Mouse (Mus musculus) 3T3-L1 (cell line): Measurements from ENCODE around the gene Plac8.
A peak's percentile ranks its signal among the peaks of the same experiment; 100 is the strongest.

Source experiments
- DNase-seq: peaks from one replicate; pipeline ENCODE4 v3.0.0-alpha.2; 2015; ENCODE audit warnings: low read depth, low spot score

Plac8 gene

DNA sequence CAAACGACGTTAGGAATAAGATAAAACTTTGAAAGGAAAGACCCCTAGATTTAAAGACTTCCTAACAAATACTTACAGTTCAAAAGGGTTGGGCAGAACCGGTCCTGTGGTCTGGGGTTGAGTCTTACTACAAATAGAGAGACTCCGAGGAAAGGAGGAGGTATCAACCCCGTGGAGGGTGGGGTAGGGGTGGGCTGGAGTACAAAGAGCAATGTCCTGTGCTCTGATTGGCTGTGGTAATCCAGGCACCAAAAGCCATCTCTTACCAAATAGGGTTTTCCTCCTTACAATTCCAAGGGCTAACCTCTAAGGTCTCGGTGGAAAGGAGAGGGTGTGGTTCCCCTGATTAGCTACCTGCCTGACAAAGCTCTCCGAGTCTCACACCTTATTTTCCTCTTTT is at the start of gene Plac8:
TSS of gene Plac8 (minus strand) at position 177 of the 400 bp plus-strand sequence.
- peak; percentile 77 for DNase-seq

DNA sequence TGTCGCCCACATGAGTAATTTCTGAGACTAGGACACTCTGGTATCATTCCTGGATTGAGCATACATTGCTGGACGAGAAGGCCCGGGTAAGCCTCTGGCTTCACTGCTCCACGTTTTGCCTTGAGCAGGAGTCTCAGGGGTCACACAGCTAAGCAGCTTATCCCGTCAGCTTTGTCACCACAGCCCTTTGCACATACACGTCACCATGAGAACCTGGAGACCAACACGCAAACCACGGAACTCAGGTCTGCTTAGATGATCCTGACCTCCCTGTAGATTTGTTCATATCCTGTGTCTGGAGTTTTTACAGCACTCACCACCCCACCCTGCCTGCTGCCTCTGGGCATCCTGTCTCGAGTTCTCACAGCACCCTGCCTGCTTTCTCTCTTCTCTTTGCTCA is 48.9 kb upstream of the Plac8 start:
- DNase-seq = peak; percentile 61

DNA sequence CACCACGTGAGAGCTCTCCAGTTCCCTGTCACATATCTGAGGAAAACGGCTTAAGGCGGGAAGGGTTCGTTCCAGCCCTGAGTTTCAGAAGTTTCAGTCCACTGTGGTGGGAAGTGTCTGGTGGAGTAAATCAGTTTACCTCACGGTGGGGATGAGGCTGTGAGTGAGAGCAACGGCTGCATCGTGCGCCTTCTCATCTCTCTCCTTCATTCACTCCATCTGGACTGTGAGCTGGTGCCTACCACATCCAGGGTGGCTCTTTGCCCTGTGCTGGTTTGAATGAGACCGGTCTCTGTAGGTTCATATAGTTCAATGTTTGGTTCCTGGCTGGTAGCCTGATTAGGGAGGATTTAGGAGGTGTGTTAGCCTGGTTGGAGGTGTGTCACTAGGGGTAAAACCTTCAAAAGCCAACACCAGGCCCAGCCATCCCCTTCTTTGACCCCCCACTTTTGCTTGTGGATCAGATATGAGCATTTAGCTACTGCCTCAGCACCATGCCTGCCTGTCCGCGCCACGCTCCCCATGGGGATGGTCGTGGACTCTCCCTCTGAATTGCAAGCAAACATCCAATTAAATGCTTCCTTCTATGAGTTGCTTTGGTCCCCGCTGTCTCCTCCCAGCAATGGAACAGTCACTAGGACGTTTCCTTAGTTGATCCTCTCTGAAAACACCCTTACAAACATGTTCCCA is 47.7 kb upstream of the Plac8 start:
- DNase-seq = no peak

DNA sequence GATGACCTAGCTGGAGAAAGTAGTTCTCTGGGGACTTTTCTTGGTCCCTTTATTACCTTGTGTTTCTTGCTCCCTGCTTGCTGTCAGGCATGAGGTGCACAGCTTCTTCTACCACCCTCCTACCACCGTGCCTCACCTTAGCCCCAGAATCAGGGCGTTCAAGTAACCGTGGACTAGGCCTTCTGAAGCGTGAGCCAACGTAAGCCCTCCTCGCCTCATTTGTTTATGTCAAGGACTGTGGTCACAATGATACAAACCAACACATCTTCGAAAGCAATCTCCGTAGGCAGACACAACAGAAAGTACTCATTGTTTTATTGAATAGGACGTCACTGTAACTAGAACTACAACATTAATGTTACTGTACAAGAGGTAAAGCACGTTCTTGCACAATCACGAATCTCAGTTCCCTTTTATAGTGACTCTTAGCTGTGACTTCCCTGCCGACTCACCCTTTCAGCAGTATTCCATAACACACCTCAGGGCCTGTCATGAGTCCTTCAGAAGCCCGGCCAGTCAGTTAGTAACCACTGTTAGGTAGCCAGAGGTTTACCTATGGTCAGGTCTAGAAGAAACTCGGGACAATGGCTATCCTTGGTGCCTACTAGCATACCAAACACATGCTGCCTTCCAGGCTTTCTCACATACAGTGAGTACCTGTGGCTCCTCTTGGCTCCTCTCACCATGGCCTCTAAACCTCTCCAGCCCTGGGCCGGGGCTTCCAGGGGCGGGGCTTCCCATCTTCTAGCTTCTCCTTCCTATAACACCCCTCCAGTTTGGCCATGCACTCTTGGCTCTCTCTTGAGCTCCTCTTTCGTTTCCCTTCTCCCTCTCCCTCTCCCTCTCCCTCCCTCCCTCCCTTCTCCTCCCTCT is 42.1 kb upstream of the Plac8 start:
- no peak for DNase-seq

DNA sequence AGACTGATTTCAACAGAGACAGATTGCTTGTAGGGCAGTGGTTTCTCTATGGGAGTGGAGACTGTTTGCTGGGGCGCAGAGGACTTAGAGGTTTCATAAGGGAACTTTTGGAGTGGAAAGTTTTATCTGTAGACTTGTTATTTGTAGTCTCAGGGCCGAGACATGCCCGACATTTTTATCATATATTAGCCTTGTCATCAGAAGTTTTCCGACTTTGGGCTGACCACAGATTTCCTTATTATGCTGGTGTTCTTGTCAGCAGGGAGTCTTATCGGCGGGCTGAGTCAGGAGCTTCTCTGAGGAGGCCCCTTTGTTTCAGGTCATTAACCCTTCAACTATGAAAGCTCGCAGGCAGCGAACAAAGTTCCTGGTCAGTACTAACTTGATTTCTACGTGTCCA is 35.8 kb upstream of the Plac8 start:
- peak; percentile 63 for DNase-seq

DNA sequence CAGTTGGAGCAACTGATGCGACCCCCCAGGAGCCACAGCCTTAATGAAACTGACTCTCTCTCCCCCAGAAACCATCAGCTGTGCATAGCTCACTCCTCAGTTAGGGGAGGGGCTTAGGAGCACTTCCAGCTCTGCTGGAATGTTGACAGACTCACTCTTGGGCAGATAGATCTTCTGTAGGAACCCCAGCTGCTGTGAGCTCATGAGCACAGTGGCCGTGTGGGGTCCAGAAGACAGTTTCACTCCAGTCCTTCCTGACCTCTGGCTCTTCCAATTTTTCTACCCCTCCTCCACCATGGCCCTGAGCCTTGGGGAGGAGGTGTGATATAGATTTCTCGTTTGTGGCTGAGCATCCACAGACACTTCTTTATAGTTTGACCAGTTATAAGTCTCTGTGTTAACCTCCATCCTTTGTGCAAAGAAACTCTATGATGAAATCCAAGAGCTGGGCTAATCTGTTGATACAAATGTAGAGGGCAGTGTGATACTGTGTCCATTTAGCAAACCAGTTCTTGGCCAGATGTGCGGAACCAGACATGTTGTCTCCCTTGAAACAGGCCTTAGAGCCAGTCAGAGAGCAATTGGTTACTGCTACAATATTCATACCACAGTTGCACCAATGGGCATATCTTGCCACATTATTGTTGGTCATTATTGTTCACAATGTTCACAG is 35.2 kb upstream of the Plac8 start:
- peak; percentile 87 for DNase-seq

DNA sequence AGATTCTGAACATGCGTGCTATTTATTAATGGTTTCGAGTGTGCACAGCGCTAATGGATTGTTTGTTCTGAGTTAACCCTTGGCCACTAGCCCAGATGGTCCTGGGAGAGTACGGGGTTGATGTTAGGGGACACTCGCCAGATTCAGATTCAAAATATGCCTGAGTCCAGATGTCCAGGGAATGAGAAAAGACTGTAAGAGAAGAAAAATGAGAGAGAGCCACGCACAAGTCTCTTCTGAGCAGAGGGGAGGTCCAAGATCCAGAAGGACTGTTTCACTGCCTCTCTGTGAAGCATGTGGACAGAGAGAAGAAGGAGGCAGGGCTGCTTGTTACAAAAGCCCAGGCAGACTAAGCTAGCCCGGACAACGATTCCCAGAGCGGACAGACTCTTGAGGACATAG is 33.8 kb upstream of the Plac8 start:
- DNase-seq = peak; percentile 88

DNA sequence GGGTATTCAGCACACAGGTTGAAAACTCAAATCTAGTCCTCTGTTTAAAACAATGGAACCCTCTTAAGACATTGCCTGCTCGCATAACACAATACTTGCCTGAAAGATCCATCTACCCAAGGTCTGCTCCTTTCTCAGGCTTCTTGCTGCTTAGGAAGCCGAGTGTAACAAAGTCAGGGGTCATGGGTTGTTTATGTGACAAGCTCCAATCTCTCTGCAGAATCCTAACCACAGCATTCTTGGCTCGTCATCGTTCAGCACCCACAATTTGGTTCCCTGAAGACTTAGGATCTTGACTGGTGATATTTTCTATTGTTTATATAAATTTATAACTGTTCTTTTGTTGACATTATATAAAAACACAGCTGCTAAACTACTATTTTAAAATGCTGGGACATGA is 32.0 kb upstream of the Plac8 start:
- DNase-seq = peak; percentile 92

DNA sequence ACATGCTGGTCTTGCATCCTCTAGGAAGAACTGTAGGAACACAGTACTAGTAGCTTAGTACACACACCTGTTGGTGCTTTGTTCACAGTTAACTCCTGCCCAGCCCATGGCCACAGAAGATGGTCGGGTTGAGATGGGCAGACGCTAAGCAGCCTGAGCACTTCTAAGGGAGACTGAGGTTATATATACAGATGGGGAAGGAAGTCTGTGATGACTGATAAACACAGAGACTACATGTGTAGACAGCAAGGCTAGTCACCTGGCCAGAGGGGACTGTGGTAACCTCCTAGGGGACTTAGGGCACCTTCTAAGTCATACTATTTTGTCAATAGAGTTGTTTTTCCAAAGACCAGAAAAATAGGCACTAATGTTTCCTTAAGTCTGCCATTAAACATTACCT is 29.8 kb upstream of the Plac8 start:
- no peak for DNase-seq

DNA sequence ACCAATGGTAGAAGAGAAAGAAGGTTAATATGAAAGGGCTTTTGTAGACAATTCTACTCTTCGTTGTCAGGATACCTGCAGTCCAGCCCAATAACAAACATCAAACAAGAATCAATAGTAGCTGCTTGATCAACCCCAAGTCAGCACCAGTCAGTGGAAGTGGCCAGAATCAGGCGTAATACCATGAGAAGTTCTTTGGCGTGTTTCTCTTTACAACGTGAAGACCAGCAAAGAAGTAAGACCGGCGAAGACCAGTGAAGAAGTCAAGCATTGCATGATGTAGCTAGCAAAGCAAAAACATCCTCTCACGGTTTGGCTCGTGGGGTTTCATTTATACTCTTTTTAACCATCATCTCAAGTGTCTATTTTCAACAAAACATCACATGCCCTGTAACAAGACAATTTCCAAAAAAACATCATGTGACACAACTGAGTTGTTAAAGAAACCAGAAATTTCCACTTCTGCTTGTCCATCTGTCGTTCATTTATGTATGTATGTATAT is 27.0 kb upstream of the Plac8 start:
- no peak for DNase-seq

DNA sequence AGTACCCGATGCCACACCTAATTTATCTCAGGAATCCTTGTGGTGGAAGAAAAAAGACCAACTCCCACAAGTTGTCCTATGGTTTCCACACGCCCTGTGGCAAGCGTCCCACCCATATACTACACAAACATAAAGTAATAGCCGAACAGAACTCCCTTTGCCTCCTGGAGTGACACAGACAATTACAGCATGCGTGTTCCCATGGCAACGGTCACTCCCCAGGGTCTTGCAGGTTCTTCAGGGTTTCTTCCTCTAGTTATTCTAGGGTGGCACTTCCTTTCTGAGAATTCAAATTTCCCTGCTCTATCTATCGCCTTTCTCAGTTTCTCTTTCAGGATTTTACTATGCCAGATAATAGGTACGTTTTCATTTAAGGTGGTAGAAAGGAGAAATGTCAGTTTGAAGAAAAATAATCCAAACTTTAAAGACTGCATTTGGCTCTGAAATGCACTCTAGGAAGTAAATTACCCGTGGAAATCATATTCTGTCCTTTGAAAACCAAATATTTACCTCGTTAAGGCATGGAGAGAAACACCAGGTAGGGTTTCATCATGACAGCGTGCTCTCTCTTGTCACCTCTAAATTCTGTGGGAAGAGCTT is 25.9 kb upstream of the Plac8 start:
- DNase-seq = no peak

DNA sequence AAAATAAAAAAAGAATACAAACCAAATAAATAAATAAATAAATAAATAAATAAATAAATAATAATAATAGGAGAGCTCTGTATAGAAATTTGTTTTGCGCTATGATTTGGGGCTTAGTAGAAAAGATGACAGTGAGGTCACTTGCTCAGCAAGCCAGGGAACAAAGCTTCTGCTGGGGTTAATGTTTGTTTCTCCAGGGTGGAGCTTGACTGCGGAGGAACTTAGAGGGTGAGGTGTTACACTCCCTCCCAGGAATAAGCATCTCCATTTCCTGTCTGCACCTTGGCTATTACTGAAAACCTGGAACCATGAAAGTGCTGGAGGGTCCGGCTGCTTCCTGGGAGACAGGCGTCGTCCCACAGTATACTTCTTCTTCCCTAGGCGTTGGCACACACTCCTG is 24.0 kb upstream of the Plac8 start:
- DNase-seq = no peak

DNA sequence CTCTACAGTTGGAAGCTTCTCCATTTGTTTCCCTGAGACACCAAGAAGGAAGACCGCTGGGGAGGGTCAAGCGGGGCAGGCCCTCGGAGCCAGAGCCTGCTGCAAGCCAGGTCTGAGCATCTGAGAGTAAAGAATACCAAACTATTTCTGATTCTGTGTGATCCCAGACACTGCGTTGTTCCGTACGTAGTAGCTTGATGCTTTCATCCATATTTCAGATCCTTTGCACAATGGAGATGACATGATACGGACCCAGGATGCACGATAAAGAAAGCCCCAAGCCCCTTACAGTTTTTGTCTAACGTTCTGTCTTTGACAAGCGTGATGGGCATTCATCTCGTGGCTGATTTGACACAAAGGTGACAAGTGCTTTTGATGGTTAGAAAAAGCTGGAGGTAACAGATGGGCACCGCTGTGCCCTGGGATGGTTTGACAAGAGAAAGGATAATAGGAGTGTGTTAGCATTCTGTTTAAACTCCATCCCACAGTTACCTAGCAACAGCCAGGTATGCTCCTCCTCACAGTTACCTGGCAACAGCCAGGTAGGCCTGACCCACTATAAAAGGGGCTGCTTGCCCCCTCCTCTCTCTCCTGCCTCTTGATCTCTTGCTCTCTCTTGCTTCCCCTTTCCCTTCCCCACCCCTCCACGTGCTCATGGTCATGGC is 22.9 kb upstream of the Plac8 start:
- no peak for DNase-seq

DNA sequence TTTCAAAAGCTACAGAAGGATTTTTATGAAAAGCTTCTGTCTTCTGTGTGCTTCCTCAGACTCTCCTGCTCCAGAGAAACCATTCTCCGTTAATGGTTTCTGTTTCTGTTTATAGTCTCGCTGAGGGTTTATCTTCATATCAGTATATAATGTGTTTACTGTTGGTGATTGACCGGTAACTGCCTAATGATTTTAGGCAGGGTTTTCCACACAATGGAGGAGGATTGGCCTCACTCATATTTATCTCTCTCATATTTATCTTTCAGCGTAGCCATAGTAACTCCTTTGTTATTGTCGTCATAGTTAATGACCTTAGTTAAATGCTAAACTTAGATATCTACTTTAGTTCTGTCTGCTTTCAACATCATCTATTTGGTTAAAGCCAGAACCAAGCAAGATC is 18.5 kb upstream of the Plac8 start:
- no peak for DNase-seq

DNA sequence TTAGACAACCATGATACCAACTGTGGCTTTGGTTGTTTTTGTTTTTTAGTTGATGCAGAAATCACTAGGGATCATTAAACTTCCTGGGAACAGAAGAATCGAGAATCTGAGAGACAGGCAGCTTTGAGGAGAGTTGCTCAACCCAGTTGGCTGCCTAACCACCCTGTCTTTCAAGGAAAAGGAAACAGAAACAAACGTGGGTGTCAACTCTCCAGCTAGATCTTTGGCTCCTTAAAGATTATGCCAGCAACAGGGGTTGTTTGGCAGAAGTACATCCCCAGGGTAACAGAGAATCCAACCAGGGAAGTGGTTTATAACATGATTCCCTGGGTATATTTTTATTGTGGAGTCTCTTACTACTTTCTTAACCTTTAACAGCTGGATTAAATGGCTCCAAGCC is 15.6 kb upstream of the Plac8 start:
- DNase-seq = peak; percentile 83

DNA sequence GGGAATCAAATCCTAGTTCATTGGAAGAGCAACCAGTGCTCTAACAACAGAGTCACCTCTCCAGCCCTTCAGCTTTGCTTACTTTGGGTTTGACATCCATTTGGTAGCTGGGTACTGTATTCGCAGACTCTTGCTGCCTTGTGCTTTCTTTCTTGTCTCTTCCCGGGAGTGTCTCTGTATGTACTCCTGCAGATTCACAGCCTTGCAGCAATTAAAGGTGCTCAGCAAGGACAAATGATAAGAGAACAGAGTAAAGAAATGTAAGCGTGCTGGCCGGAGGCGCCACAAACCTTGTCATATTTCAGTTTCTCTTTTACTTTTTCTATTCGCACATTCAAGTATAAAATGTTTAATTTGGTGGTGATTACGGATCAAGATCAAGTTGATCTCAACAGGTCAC is 15.1 kb upstream of the Plac8 start:
- no peak for DNase-seq

DNA sequence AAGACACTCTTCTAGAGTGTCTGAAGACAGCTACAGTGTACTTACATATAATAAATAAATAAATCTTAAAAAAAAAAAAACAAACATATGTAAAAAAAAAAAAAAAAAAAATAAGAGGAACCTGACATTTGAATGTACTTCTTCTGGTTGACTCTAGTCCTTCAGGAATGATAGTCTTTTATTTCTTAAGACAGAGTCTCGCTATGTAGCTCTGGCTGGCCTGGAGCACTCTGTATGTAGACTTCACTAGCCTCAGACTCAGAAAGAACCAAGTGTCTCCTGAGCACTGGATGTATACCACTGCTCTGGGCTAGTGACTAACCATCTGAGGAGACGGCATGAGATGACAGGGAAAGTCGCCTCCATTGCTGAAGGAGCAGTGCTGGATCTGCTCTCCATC is 13.6 kb upstream of the Plac8 start:
- DNase-seq = no peak

DNA sequence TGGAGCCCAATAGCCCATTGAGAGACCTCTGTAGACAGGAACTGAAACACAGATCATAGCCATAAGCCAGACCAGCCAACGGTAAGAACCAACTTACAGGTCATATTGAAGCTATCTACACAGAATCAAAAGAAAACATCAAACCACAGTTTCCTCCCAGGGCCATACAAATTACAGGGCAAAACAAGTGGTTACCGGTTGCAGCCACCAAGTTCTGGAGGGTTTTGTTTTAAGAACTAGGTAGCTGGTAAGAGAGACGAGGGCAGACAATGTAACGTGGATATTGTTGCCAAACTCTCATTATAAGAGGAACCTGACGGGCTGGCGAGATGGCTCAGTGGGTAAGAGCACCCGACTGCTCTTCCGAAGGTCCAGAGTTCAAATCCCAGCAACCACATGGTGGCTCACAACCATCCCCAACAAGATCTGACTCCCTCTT is 13.2 kb upstream of the Plac8 start:
- DNase-seq = no peak

DNA sequence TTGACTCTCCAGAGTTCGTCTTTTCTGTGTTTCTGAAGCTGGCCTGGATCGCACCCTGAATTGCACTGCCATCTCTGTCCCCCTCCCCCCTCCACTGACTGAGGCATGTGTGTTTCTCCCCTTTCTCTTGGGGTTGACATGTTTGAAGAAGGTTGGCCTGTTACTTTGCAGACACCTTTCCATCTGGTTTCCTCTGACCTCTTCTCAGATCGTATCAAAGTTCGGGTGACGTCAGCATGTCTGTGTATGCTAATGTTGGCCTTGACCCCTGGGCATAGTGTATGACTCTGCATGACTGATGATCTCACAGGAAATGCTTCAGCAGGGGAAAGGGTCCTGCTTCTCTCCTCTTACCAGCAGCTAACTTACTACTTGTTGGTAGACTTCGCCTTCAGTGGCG is 11.0 kb upstream of the Plac8 start:
- DNase-seq = no peak

DNA sequence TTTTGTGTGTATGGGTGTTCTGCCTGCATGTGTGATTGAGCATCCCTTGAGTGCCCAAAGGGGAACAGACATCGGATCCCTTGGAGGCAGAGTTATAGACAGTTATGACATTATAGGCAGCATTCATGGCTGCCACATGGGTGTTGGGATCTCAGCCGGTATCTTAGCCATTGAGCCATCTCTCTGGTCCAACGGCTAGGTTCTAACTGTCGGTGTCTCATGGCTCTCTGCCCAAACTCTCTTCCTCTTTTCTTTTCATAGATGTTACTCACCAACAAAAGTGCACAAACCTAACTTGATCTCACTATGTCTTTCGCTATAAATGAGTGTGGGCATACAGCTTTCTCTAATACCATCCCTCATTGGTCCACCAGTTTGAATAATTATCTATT is 10.4 kb upstream of the Plac8 start:
- peak; percentile 49 for DNase-seq
